Mouse (Mus musculus) A20 (cell line): Measurements from ENCODE around the gene Cluap1.

Experiments used
- DNase-seq: peaks from one replicate; pipeline ENCODE4 v3.0.0-alpha.2; 2011; ENCODE audit warnings: low read depth, low spot score

Gene Cluap1

DNA sequence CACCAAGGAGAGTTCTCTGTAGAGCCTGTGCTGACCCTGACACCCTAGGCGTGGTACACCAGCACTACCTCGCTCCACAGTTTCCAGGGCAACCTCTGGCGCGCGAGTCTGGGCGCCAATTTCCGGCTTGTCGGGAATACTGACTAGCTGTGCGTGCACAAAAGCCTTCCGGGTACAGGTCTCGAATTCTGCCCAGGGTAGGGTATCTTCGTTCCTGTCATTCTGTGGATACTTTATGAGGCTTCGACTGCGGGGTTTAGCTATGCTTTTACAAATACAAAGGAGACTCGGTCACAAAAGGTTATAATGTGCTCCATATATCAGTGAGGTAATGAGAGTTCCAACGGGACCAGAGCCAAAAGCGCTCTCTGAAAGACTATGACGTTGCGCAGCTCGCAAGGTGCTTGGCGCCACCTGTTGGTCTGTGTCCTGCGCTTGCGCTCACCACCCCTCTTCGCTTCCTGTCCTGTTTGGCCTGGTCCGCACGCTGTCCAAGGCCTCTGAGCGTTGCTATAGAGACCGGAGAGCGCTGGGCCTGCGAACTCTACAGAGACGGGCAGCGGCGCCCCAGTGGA is at the start of gene Cluap1, which contains the start of gene 1700037C18Rik:
Cluap1 (plus strand) TSS at position 265 of the 575 bp plus-strand sequence.
1700037C18Rik (minus strand) TSS at position 153 of the 575 bp plus-strand sequence.
- peak; percentile 97 for DNase-seq

- no peak for DNase-seq
Measured at GRCm38 (mm10) chr16:3859254-3859653, 49.3 kb upstream of the Cluap1 start.

DNA sequence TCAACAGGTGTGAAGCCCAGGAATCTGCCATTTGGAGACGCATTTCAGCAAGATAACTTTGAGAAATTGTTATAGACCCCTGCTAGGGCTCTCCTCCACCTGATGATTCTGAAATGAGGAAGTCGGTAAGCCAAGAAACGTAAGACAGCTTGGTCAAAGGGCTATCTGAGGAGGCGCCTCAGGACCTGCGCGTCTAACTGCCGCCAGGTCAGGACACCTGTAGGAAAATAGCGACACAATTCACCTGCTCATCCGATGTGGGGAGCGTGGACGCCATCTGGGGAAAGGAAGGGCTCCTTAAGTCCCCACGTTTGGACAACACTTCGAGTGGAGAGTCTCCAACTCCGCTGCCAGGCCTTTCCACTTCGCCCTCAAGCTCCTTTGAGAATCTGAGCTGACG is 36.8 kb upstream of the Cluap1 start:
- no peak for DNase-seq

- peak; percentile 94 for DNase-seq
Measured at GRCm38 (mm10) chr16:3872216-3873047, 36.2 kb upstream of the Cluap1 start, which contains the start of gene Naa60. Gene Naa60 (plus strand): TSS chr16:3872375.

GRCm38 (mm10) chr16:3876346-3876745 is 32.3 kb upstream of the Cluap1 start:
- DNase-seq, result no peak

DNA sequence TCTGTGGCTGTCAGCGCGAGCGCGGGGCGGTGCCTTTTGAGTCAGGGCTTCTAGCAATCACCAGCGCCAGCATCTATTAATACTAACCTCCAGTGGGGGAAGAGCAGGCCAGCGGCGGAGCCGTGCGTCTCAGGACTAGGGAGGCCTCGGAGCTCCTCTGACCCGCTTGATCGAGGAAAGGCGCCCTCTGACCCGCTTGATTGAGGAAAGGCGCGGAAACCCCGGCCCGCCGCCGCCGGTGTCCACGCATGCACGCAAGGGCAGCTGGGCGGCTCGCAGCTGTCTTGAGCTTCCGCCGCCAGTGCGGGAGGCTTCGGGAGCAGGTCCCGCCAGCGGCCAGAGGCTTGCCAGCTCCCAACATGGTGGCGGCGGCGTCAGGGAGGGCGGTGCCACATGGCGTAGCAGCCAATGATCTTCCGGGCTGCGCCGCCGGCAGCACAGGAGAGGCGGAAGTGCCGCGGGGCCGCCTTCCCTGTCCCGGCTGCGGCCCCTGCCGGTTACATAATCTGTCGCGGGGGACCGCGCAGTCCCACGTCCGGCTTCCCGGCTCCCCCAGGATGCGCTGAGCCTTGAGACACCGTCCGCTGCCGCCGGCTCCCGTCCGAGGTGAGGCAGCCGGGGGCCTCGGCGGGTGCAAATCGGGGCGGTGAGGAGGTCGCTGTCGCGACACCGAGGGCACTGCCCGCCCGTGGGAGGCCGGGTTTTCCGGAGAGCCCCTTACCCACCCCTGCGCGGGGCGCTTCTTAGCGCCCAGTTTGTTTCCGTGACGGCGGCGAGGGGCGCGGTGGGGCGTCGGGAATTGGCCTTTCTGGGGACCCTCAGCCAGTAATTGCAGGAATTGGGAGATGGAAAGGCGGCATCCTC is 24.2 kb upstream of the Cluap1 start, which contains the start of the genes Zfp597 and Gm20695:
Zfp597 (minus strand) TSS at position 361 of the 864 bp plus-strand sequence.
Gm20695 (plus strand) TSS at position 448 of the 864 bp plus-strand sequence.
- DNase-seq, result peak; percentile 97

DNA sequence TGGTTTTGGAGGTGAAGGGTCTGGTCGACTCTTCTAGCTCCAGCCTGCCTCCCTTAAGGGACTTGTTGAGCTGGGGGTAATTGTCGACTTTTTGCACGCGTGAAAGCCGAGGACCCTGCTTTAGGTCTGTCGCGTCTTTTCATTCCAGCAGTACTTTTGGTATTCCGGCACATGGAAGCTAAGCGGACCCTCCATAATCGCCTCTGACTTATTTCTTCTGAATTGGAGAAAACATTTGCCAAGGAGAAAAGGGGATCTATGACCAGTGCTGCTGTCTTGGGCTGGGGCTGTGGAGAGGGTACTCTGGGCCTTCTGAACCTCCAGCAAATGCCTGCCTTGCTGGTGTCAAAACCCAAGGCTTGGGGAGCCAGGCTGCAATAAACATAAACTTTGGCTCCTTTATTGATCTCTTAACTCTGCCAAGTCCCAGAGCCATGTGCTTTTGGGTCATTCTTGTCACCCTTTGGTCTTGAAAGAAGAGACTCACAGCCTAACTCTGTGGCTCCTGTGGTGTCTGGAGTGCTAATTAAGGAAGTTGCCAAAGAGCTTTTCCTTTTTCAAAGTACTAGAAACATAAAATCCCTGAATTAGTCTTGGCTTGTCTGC is 23.4 kb upstream of the Cluap1 start:
- DNase-seq, result peak; percentile 43

GRCm38 (mm10) chr16:3891621-3892295 is 16.8 kb upstream of the Cluap1 start:
- DNase-seq, result no peak

DNA sequence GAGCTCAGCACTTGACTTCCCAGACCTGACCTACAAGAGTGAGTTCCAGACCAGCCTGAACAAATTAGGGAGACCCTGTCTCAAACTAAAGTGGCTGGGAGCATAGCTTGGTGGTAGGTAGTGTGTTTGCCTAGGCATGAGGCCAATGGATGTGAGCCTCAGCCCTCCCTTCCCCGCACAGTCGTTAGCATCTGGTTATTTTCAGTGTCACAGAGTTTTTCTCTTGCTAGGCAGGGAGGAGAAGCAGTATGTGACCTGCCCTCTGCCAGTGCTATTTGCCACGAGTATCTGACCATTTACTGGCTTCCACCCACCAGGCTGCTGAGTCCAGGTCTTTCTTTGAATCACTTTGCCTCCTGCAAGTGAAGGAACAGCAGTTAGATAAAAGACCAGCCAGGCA is 14.9 kb upstream of the Cluap1 start:
- no peak for DNase-seq

- peak; percentile 49 for DNase-seq
Measured at GRCm38 (mm10) chr16:3895173-3895792, 13.3 kb upstream of the Cluap1 start.

- DNase-seq, result no peak
Measured at GRCm38 (mm10) chr16:3896046-3896445, 12.6 kb upstream of the Cluap1 start.

DNA sequence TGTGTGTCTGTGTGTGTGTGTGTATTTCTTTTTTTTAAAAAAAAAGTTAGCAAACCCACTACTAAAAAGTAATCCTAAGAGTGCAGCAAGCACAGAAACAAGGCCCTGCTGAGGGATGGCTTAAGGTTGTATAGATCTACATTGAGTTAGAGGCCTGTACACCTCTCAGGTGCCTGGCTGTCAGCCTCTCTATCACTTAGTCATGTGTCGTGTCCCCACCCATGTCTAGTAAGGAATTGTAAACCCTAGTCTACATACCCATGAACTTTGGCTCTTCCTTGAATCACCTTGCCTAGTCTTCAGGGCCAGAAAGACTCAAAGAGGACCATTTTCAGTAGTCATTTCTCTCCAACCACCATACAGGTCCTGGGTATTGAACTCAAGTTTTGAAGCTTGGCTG is 12.0 kb upstream of the Cluap1 start:
- no peak for DNase-seq

- DNase-seq, result no peak
Measured at GRCm38 (mm10) chr16:3907471-3907870, 1.1 kb upstream of the Cluap1 start.

- DNase-seq, result no peak
Measured at GRCm38 (mm10) chr16:3909118-3909517, 517 bp downstream of the Cluap1 start.

DNA sequence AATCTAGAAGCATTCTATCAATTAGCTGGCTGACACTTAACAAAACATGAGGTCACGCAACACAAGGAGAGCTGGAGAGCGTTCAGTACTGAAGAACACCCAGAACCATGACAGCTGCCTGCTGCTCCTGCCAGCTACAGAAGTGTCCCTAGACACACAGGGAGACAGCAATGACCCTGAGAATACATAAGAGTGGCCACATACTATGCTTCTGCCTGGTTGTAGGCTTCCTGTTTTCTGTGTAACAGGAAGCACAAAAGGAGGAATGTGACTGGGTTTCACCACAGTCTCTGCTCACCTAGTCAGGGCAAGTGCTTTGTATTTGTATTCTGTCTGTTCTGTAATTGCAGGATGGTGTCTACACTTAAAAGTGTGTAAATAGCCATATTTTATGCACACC is 12.2 kb downstream of the Cluap1 start:
- DNase-seq, result no peak

GRCm38 (mm10) chr16:3923515-3923914 is 14.9 kb downstream of the Cluap1 start:
- DNase-seq, result no peak

DNA sequence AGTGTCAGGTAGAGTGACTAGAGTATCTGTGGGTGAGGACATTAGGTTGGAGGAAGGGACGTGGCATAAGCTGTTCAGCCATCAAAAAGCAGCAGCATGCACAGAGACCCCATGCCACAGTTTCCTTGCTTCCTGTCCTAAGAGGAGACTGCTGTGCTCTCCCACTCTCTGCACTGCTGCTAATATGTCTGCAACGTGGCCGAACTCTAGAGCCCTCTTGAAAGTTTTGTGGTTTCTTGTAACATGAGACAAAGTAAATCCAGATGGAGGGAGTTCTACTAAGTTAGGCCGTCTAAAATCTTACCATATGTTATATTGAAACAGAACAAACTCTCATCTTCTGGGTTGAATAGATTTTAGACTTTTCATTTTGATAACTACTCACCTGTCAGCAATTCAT is 15.4 kb downstream of the Cluap1 start:
- no peak for DNase-seq

GRCm38 (mm10) chr16:3928582-3928981 is 20.0 kb downstream of the Cluap1 start:
- peak; percentile 64 for DNase-seq

DNA sequence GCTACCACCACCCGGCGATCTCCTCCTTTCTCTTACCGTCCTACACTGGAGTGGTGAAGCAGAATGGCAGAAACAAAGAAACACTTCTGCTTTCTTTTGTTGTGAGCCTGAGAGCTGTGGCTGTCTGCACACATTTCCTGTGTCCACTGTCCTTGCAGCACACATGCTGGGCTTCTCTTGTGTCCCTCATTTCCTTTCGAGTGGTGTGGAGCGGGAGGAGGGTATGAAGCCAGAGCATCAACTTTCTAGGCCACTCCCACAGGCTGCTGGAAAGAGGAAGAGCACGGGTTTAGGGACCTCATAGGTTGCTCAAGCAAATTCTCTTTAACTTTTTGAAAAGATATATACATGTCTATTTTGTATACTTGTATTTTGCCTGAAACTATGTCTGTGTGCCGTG is 20.6 kb downstream of the Cluap1 start:
- DNase-seq, result peak; percentile 51

DNA sequence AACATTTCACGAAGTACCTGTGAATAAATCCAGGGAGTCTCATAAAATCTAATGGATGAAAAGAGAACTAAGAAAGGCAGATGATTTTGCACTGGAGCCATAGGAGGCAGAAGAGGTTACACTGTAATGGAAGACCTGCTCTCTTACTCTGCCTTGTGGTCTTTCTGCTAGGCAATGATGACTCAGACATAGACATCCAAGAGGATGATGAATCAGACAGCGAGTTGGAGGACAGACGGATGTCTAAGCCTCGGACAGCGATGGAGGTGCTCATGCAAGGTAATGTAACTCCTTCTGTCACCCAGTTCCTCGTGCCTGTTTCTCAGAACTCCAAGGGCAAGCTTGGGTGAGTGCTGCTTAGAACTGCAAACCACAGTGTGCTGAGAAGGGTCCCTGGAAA is 24.9 kb downstream of the Cluap1 start:
- DNase-seq, result no peak
